Mouse (Mus musculus): ENCODE results near the gene Cgref1.

DNA sequence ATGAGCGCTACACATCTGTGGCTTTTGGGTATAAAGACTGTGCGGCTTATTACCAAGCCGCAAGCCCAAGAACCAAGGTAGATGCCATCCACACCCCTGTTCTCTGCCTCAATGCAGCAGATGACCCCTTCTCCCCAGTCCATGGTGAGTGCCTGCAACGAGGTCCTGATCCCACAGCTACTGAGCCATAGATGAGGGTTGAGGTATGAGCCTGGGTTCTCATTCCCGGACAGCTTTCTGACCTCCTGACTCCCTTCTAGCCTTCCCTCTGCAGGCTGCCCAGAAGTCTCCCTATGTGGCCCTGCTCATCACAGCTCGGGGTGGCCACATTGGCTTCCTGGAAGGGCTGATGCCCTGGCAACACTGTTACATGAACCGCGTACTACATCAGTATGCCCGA, 9.2 kb upstream of the Cgref1 start:
- no peak for TF ChIP-seq CTCF (IDR thresholded peaks at IDR 0.05; ENCODE audit: control insufficient read depth, insufficient read depth, insufficient replicate concordance, low read depth, low read length)
- TF ChIP-seq POLR2A (IDR thresholded peaks at IDR 0.05; ENCODE audit: control insufficient read depth, low read depth, low read length), result no peak

Measured in testis, adult 2 months (tissue).